Mouse (Mus musculus): ENCODE results near the gene Adamts16.
A peak's percentile ranks its signal among the peaks of the same experiment; 100 is the strongest.

The Adamts16 gene

DNA sequence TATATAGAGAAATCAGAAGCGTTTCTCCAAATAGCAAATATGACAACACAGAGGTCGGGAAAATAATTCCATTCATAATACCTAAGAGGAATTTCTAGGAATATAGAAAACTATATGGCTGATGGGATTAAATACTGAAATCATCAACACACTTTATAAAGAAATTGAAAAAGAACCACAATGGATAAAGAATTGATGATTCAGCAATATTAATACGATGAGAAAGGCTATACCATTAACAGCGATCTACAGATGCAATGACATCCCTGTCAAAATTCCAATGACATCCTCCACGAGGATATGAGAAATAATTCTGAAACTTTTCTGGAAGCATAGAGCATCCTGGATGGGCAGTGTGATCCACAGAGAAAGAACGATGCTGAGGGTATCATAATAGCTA lies 76.9 kb downstream of the Adamts16 start:
- no peak for DNase-seq (ENCODE audit: low spot score in 2 of 2)

DNA sequence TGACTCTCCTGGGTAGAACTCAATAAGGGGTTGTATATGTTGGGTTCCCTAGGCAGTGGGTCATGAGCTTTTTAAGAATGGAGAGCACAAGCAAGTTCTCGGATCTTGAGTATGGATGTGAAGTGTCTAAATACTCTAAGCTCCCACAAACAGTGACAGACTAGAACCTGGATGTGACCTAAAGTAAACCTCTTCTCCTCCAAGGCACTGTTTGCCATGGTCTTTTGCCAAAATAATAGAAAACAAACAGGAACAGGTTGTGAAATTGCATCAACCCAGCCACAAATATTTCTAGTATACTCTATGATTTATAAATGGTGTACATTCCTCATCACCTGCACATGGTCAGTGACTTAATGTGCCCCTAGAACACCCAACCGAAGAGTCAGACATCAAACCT lies 79.0 kb downstream of the Adamts16 start:
- DNase-seq (ENCODE audit: low spot score in 2 of 2), result no peak

DNA sequence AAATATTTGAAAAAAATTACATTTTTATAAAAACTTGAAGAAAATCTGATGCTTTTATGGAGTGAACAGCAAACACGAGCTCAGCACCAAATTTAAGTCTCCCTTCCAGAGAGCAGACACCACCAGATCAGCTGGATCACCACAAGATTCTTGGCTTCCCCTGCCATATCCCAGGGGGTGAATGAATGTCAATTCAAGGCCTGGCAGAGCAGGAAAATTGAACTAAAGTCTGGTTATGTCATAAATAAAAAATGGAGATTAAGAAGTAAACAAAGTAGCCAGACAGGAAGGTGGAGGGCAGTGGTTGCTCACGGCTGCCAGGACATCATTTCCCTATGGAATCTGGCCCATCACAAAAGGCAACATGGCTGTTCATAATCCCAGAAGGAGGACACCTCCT lies 80.3 kb downstream of the Adamts16 start:
- DNase-seq (ENCODE audit: low spot score in 2 of 2), result no peak

- no peak for DNase-seq (ENCODE audit: low spot score in 2 of 2)
Observed at GRCm38 (mm10) chr13:70760186-70760585, 81.4 kb downstream of the Adamts16 start.

DNA sequence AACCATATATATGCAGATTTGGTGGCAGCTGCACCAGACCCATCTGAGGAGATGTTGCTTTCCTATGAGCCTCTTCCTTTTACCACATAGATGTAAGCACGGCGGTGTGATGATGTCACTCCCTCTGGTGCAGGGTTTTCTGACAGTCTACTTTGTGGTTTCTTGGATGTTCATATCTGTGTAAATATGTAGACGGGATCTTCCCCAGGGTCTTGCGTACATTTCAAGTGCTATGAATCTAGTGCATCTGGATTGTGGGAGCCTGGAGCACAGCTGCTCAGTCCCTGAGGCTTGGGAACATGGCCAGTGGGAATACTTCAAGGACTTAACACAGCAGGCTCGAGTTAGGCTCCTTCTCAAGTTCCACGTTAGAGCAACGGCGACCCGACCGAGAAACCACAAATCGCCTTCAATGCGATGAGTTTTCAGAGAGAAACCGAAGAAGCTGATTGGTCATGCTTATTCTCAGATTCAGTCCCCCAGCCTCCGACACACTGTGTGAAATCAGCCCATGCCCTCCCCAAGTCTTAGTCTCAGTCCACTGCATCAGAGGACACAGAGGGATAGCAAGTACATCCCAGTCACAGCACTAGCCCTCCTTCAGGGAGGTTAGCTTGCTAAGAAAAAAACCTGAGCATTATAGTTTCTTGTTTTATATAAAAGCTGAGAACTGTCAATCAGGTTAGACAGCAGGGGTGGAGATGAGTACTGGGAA lies 95.2 kb downstream of the Adamts16 start:
- DNase-seq (ENCODE audit: low spot score in 2 of 2), result no peak

DNA sequence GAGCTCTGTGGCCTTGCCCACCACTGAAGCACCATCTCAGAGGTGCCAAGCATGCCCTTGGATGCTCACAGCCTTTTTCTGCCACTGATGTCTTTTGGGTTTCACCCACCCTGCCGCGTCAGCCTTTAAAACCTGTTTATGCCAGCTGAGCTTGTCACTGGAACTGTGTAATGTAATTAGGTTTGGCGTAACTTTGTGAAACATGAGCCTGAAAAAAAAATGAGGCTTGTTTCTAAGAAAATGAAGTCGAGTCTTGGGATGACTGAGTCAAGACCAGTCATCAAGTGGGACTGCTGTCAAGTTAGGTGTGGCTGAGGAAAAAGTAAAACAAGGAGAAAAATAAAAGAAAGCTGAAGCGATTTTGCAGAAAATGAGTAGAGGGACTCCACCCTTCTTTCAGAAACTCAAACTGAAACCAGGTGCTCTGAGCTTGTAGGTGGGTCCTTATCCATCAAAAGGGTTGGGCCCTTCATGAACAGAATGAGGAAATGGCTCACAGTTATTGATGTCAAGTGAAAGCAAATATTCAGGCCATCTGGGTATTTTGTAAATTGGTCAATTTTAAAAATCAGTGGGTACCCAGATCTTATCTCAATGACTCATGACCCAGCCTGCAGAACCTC lies 97.1 kb downstream of the Adamts16 start:
- no peak for DNase-seq (ENCODE audit: low spot score in 2 of 2)

DNA sequence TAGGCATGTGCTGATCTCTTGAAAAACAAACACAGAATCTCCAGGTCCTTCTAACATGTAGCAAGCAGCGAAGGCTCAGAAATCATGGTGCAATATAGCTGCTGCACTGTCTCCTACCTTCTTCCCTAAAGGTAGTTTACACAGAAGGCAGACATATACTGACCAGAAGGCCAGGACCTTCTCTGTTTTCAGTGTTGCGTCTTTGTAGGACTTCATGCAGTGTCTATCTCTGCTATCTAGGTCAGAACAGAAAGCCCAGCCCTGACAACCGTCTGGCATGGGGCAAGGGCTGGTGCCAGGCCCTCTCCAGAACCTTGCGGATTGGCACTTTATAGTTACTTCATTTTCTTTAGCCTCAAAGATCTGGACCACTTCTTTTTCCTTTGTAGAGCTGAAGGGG lies 98.9 kb downstream of the Adamts16 start:
- DNase-seq (ENCODE audit: low spot score in 2 of 2), result no peak

- no peak for DNase-seq (ENCODE audit: low spot score in 2 of 2)
Observed at GRCm38 (mm10) chr13:70740281-70741240, 101.0 kb downstream of the Adamts16 start.

DNA sequence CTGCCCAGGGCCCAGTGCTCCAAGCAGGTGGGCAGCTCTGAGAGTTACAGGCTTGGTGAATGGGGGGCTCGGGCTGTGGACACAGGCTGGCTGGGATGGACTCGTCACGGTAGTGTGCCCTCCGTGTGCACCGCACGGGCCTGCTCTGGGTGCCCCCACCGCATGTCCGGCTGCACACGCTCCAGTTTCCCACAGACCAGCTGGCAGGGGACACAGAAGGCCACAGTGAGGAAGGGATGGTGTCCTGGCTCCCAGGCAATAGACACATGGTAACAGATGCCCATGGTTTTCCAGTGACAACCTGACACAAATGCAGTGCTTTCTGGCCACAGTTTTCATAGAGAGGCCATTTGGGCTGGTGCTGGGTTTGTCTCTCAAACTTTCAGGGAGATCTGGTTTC lies 102.8 kb downstream of the Adamts16 start:
- no peak for DNase-seq (ENCODE audit: low spot score in 2 of 2)

- no peak for DNase-seq (ENCODE audit: low spot score in 2 of 2)
Observed at GRCm38 (mm10) chr13:70736409-70736808, 105.2 kb downstream of the Adamts16 start.

DNA sequence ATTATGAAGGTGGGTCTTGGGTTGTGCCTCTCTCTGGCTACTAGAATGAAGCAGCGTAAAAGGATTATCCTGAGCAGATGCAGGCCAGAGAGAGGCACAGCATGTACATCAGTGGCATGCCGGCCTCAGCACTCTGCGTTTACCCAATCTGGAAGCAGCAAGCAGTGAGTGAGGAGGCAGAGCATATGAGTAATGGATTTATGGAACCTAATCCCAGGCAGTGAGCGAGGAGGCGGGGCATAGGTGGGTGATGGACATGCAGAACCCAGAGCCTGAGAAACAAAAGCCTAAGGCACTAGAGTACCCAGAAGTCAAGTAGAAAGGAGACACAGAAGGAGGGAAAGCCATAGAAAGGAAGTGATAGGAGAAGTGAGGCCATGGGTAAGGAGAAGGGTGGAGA lies 107.0 kb downstream of the Adamts16 start:
- no peak for DNase-seq (ENCODE audit: low spot score in 2 of 2)

- DNase-seq (ENCODE audit: low spot score in 2 of 2), result no peak
Observed at GRCm38 (mm10) chr13:70733911-70734310, 107.7 kb downstream of the Adamts16 start.

DNA sequence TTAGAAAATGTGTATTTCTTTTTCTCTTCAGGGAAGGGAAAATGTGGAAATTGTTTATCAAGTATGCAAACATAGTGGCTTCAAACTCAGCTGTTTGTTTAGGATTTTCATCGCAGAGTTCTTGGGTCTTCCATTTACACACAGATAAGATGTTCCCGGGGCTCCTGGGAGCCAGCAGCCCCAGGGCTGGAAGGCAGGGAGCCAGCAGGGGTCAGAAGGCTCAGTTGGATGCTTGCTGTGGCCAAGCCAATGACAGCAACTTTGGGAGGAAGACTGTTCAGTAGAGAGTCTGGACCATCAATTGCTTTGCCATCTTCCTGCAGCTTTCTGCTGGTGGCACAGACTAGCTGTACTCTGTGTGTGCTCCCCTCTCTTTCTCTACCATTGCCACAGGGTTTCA lies 108.4 kb downstream of the Adamts16 start:
- DNase-seq (ENCODE audit: low spot score in 2 of 2), result no peak

- no peak for DNase-seq (ENCODE audit: low spot score in 2 of 2)
Observed at GRCm38 (mm10) chr13:70732781-70733180, 108.8 kb downstream of the Adamts16 start.

DNA sequence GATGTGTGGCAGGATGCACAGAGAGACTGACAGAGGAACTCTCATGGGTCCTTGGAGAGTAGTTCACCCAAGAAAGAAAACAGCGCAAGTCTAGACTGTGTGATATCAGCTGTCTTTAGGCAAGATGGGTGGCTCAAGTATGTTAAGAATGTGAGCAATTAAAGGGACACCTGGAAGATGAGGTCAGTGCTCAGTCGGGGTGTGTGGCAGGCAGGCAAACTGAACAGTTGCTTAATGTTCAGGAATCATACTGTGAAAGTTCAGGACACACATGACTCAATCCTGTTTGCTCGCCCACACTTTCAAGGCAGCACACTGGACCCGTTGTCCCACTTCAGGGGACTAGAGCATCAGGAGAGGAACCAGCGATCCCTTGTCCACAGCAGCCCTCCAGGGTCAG lies 110.3 kb downstream of the Adamts16 start:
- no peak for DNase-seq (ENCODE audit: low spot score in 2 of 2)

- peak in 1 of 2 experiments; percentile 7 for DNase-seq (ENCODE audit: low spot score in 2 of 2)
Observed at GRCm38 (mm10) chr13:70729996-70730395, 111.6 kb downstream of the Adamts16 start.

DNA sequence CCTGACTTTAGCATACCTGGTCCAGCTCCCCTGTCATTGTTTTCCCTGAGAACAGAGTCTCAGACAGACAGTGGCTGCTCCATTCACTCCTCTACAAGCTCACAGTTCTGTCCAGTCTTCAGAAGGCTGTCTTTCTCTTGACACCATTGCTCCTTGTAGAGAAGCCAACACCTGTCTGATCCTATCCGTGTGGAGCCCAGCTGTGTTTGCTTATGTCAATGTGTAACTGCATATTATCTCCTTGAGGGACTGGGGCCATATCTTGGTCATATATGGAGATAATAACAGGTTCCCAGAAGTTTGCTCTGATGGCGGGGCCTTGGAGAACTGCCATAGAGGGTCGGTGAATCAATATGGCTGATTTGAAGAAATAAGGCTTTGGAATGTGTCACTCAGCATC lies 115.4 kb downstream of the Adamts16 start:
- DNase-seq (ENCODE audit: low spot score in 2 of 2), result no peak

- DNase-seq (ENCODE audit: low spot score in 2 of 2), result no peak
Observed at GRCm38 (mm10) chr13:70724635-70725034, 117.0 kb downstream of the Adamts16 start.

GRCm38 (mm10) chr13:70724108-70724622 lies 117.4 kb downstream of the Adamts16 start:
- DNase-seq (ENCODE audit: low spot score in 2 of 2), result no peak

DNA sequence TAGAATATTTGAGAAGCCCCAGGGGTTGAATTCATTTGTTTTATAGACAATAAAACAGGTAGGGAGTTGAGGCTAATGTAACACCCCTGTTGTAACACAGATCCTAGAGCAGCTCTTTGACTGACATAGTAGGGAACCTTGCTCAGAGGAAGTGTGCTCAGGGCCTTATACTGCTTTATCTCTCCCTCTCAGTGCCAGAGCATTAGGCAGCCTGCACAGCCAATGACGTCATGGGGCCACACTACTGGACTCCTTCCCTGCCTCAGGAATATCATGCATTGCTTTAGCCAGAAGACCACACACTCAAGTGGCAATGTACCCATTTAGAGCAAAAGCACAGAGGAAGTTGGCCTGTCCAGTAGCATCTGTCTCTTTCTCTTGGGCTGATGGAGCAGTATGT lies 121.6 kb downstream of the Adamts16 start:
- no peak for DNase-seq (ENCODE audit: low spot score in 2 of 2)

- no peak for DNase-seq (ENCODE audit: low spot score in 2 of 2)
Observed at GRCm38 (mm10) chr13:70718814-70719213, 122.8 kb downstream of the Adamts16 start.

GRCm38 (mm10) chr13:70716022-70716421 lies 125.6 kb downstream of the Adamts16 start:
- no peak for DNase-seq (ENCODE audit: low spot score in 2 of 2)
